Mouse (Mus musculus): Measurements from ENCODE around the gene Tbx10. TPM values are rescaled to one million over a fixed set of nuclear protein-coding genes. Genes with fewer than 3 reads are reported as not detected.
"Not testable (repeated sequence)": the region's sequence is repeated elsewhere in the genome, so short reads cannot be mapped to it uniquely, and the experiment has no call there.

Tbx10 gene
- total RNA-seq, 2 experiments from 2014 or later = not detected

- intact Hi-C loops (cut with DNase I) = loop anchor here (10.0 kb wide), 1 partner anchor 126 kb away; the partner anchor contains the start of gene Cabp2
- no peak within 1 kb of the TSS for H3K4me3 ChIP-seq
- no peak for DNase-seq (ENCODE audit: extremely low spot score in 1 of 2, low spot score in 2 of 2)
- TF ChIP-seq CTCF (IDR thresholded peaks at IDR 0.05) = no peak
- no peak within 1 kb of the TSS for H3K27ac ChIP-seq
These were observed 34.1 kb upstream of the Tbx10 start, which contains the start of gene Aldh3b3 for GRCm38 (mm10) chr19:3958470-3958869. Gene Aldh3b3 (plus strand): TSS chr19:3958645.

- TF ChIP-seq CTCF (IDR thresholded peaks at IDR 0.05) = no peak
- intact Hi-C loops (cut with DNase I) = loop anchor here (10.0 kb wide), 1 partner anchor 126 kb away; the partner anchor contains the start of gene Cabp2
- H3K27ac ChIP-seq = no peak overlapping the region
- no peak for DNase-seq (ENCODE audit: extremely low spot score in 1 of 2, low spot score in 2 of 2)
- H3K4me3 ChIP-seq = no peak overlapping the region
These were observed 33.5 kb upstream of the Tbx10 start for GRCm38 (mm10) chr19:3959030-3959429.

GRCm38 (mm10) chr19:3960211-3960610 is 32.3 kb upstream of the Tbx10 start:
- H3K27ac ChIP-seq = no peak overlapping the region
- no peak for DNase-seq (ENCODE audit: extremely low spot score in 1 of 2, low spot score in 2 of 2)
- no peak overlapping the region for H3K4me3 ChIP-seq
- intact Hi-C loops (cut with DNase I) = no loop called here
- no peak for TF ChIP-seq CTCF (IDR thresholded peaks at IDR 0.05)

GRCm38 (mm10) chr19:3961805-3962204 is 30.7 kb upstream of the Tbx10 start:
- intact Hi-C loops (cut with DNase I); DNase-seq (ENCODE audit: extremely low spot score in 1 of 2, low spot score in 2 of 2); H3K4me3 ChIP-seq; H3K27ac ChIP-seq: not testable (repeated sequence)

GRCm38 (mm10) chr19:3962469-3962868 is 30.1 kb upstream of the Tbx10 start:
- peak; percentile 14; the same call in 1 of the 2 replicates for TF ChIP-seq CTCF (IDR thresholded peaks at IDR 0.05)
- no peak for DNase-seq (ENCODE audit: extremely low spot score in 1 of 2, low spot score in 2 of 2)

GRCm38 (mm10) chr19:3964030-3964429 is 28.5 kb upstream of the Tbx10 start:
- no peak for DNase-seq (ENCODE audit: extremely low spot score in 1 of 2, low spot score in 2 of 2)
- Histone ChIP-seq H3K27ac (no peak overlapping the region), H3K4me3 (no peak overlapping the region)
- no peak for TF ChIP-seq CTCF (IDR thresholded peaks at IDR 0.05)
- intact Hi-C loops (cut with DNase I) = no loop called here

More at GRCm38 (mm10) chr19:3962469-3962868, 30.1 kb upstream of the Tbx10 start:
- intact Hi-C loops (cut with DNase I) = no loop called here
- H3K27ac ChIP-seq = no peak overlapping the region
- H3K4me3 ChIP-seq = no peak overlapping the region

- no peak overlapping the region for H3K4me3 ChIP-seq
- peak; percentile 38 for TF ChIP-seq CTCF (IDR thresholded peaks at IDR 0.05)
- no peak overlapping the region for H3K27ac ChIP-seq
- intact Hi-C loops (cut with DNase I) = no loop called here
- no peak for DNase-seq (ENCODE audit: extremely low spot score in 1 of 2, low spot score in 2 of 2)
These were observed 26.0 kb upstream of the Tbx10 start for GRCm38 (mm10) chr19:3966330-3967075.

- H3K27ac ChIP-seq = no peak overlapping the region
- intact Hi-C loops (cut with DNase I) = no loop called here
- no peak for DNase-seq (ENCODE audit: extremely low spot score in 1 of 2, low spot score in 2 of 2)
- no peak for TF ChIP-seq CTCF (IDR thresholded peaks at IDR 0.05)
- no peak overlapping the region for H3K4me3 ChIP-seq
These were observed 25.3 kb upstream of the Tbx10 start for GRCm38 (mm10) chr19:3967258-3967657.

GRCm38 (mm10) chr19:3972229-3972628 is 20.3 kb upstream of the Tbx10 start, which contains the start of gene Aldh3b2:
Gene Aldh3b2 (plus strand): TSS chr19:3972328.
- intact Hi-C loops (cut with DNase I) = no loop called here
- DNase-seq (ENCODE audit: extremely low spot score in 1 of 2, low spot score in 2 of 2) = no peak
- no peak within 1 kb of the TSS for H3K27ac ChIP-seq
- TF ChIP-seq CTCF (IDR thresholded peaks at IDR 0.05) = no peak
- H3K4me3 ChIP-seq = no peak within 1 kb of the TSS

- H3K4me3 ChIP-seq; DNase-seq (ENCODE audit: extremely low spot score in 1 of 2, low spot score in 2 of 2); intact Hi-C loops (cut with DNase I); H3K27ac ChIP-seq: not testable (repeated sequence)
These were observed 17.9 kb upstream of the Tbx10 start for GRCm38 (mm10) chr19:3974608-3975007.

- H3K4me3 ChIP-seq = no peak overlapping the region
- intact Hi-C loops (cut with DNase I) = no loop called here
- no peak for TF ChIP-seq CTCF (IDR thresholded peaks at IDR 0.05)
- no peak for DNase-seq (ENCODE audit: extremely low spot score in 1 of 2, low spot score in 2 of 2)
- no peak overlapping the region for H3K27ac ChIP-seq
These were observed 16.7 kb upstream of the Tbx10 start for GRCm38 (mm10) chr19:3975866-3976265.

GRCm38 (mm10) chr19:3980309-3980708 is 12.2 kb upstream of the Tbx10 start:
- intact Hi-C loops (cut with DNase I) = loop anchor here (2.0 to 10.0 kb wide), 3 partner anchors 34 to 253 kb away; no protein-coding TSS in a partner anchor
- H3K4me3 ChIP-seq = no peak overlapping the region
- no peak overlapping the region for H3K27ac ChIP-seq
- DNase-seq (ENCODE audit: extremely low spot score in 1 of 2, low spot score in 2 of 2) = peak; percentile 68 to 71
- TF ChIP-seq CTCF (IDR thresholded peaks at IDR 0.05) = peak; percentile 87
